Mouse (Mus musculus) MEL (cell line): ENCODE measurements at regions not wholly inside any gene's neighbourhood (a gene's known extent, or its start where the extent isn't known, plus 50 kb on each side); places are given as distances from the start of the nearest gene placed in this dataset.
A peak's percentile ranks its signal among the peaks of the same experiment; 100 is the strongest.

Experiments used
- DNase-seq: peaks from one replicate; pipeline ENCODE4 v3.0.0; 2011; ENCODE audit warnings: low read depth, low spot score
- H3K27ac ChIP-seq: 2 replicates; pipeline ENCODE4 v1.5.1; 2012; ENCODE audit warnings: low read depth, mild to moderate bottlenecking, control low read depth, low read length, moderate library complexity; ENCODE audit not compliant: control insufficient read depth
- H3K27me3 ChIP-seq, 2 experiments: fragments of 150-350 bp in 1 of 2; sonication (generic) in 1 of 2; 2 replicates each; pipeline ENCODE4 v1.6.1; 2012; ENCODE audit warnings: low read length in 2 of 2, mild to moderate bottlenecking in 2 of 2, improper control_type of control experiment in 1 of 2, moderate library complexity in 1 of 2; ENCODE audit not compliant: insufficient read depth in 2 of 2, control insufficient read depth in 1 of 2
- H3K36me3 ChIP-seq, 2 experiments: 2 replicates each; pipeline ENCODE4 v1.6.1; 2012 to 2014; ENCODE audit warnings: low read length in 2 of 2, improper control_type of control experiment in 1 of 2, inconsistent platforms in 1 of 2, mild to moderate bottlenecking in 1 of 2; ENCODE audit not compliant: insufficient read depth in 2 of 2, control insufficient read depth in 1 of 2
- H3K4me1 ChIP-seq, 2 experiments: fragments of 150-350 bp in 1 of 2; sonication (generic) in 1 of 2; 2 replicates each; pipeline ENCODE4 v1.6.1; 2012; ENCODE audit warnings: low read length in 2 of 2, improper control_type of control experiment in 1 of 2, mild to moderate bottlenecking in 1 of 2; ENCODE audit not compliant: insufficient read depth in 2 of 2, control insufficient read depth in 1 of 2
- H3K4me3 ChIP-seq, 2 experiments: fragments of 150-350 bp in 1 of 2; sonication (generic) in 1 of 2; 2 replicates each; pipeline ENCODE4 v1.5.1; 2012; ENCODE audit warnings: low read depth in 2 of 2, low read length in 2 of 2, mild to moderate bottlenecking in 2 of 2, moderate library complexity in 2 of 2, control low read depth in 1 of 2, improper control_type of control experiment in 1 of 2; ENCODE audit not compliant: control insufficient read depth in 1 of 2, insufficient read depth in 1 of 2
- H3K79me2 ChIP-seq: 2 replicates; pipeline ENCODE4 v1.6.1; 2012; ENCODE audit warnings: mild to moderate bottlenecking, low read length, moderate library complexity; ENCODE audit not compliant: control insufficient read depth, poor library complexity, insufficient read depth
- H3K9ac ChIP-seq: 2 replicates; pipeline ENCODE4 v1.6.1; 2012; ENCODE audit warnings: low read depth, mild to moderate bottlenecking, control low read depth, low read length, moderate library complexity; ENCODE audit not compliant: control insufficient read depth, poor library complexity, severe bottlenecking
- H3K9me3 ChIP-seq: fragments of 150-350 bp; sonication (generic); replicated peaks from 2 replicates; pipeline ENCODE4 v1.6.1; 2012; ENCODE audit warnings: mild to moderate bottlenecking, low read length, improper control_type of control experiment, moderate library complexity; ENCODE audit not compliant: insufficient read depth
- BHLHE40 ChIP-seq: IDR thresholded peaks from 2 replicates; pipeline ENCODE4 v1.6.1; 2012; ENCODE audit warnings: low read depth, mild to moderate bottlenecking, inconsistent platforms, low read length, improper control_type of control experiment, borderline replicate concordance
- CTCF ChIP-seq, 3 experiments: IDR thresholded peaks in 2 of 3; conservative IDR thresholded peaks in 1 of 3; 2 replicates each; pipeline ENCODE4 v1.5.1; 2011 to 2012; ENCODE audit warnings: low read length in 3 of 3, low read depth in 2 of 3, mild to moderate bottlenecking in 2 of 3, improper control_type of control experiment in 1 of 3, inconsistent platforms in 1 of 3, mixed read lengths in 1 of 3, moderate library complexity in 1 of 3; ENCODE audit not compliant: control insufficient read depth in 1 of 3, insufficient read depth in 1 of 3, poor library complexity in 1 of 3, severe bottlenecking in 1 of 3
- E2F4 ChIP-seq: IDR thresholded peaks from 2 replicates; pipeline ENCODE4 v1.6.1; 2011; ENCODE audit warnings: low read depth, low read length, improper control_type of control experiment, borderline replicate concordance
- ELF1 ChIP-seq: IDR thresholded peaks from 2 replicates; pipeline ENCODE4 v1.6.1; 2014; ENCODE audit warnings: low read depth, mild to moderate bottlenecking, inconsistent platforms, low read length, improper control_type of control experiment, moderate library complexity
- GATA1 ChIP-seq: IDR thresholded peaks from 2 replicates; pipeline ENCODE4 v1.6.1; 2011; ENCODE audit warnings: low read depth, low read length, improper control_type of control experiment
- HCFC1 ChIP-seq: IDR thresholded peaks from 2 replicates; pipeline ENCODE4 v1.6.1; 2012; ENCODE audit warnings: low read depth, mild to moderate bottlenecking, inconsistent platforms, low read length, improper control_type of control experiment, moderate library complexity
- JUND ChIP-seq: IDR thresholded peaks from 2 replicates; pipeline ENCODE4 v1.6.1; 2011; ENCODE audit warnings: low read depth, mild to moderate bottlenecking, improper control_type of control experiment, low read length
- MEF2A ChIP-seq: IDR thresholded peaks from 2 replicates; pipeline ENCODE4 v1.6.1; 2014; ENCODE audit warnings: low read depth, mild to moderate bottlenecking, inconsistent platforms, low read length, improper control_type of control experiment; ENCODE audit not compliant: poor library complexity, insufficient replicate concordance, severe bottlenecking; ENCODE audit errors: extremely low read depth
- MXI1 ChIP-seq: IDR thresholded peaks from 2 replicates; pipeline ENCODE4 v1.6.1; 2011; ENCODE audit warnings: mild to moderate bottlenecking, low read depth, low read length, improper control_type of control experiment
- NELFE ChIP-seq: IDR thresholded peaks from 2 replicates; pipeline ENCODE4 v1.6.1; 2011; ENCODE audit warnings: low read depth, low read length, improper control_type of control experiment
- RAD21 ChIP-seq: IDR thresholded peaks from 2 replicates; pipeline ENCODE4 v1.6.1; 2011; ENCODE audit warnings: mild to moderate bottlenecking, low read depth, low read length, improper control_type of control experiment
- SIN3A ChIP-seq: IDR thresholded peaks from 2 replicates; pipeline ENCODE4 v1.6.1; 2012; ENCODE audit warnings: low read length, improper control_type of control experiment, inconsistent platforms
- SMC3 ChIP-seq: IDR thresholded peaks from 2 replicates; pipeline ENCODE4 v1.6.1; 2011; ENCODE audit warnings: low read depth, low read length, improper control_type of control experiment
- TBP ChIP-seq: IDR thresholded peaks from 2 replicates; pipeline ENCODE4 v1.8.0; 2011; ENCODE audit warnings: low read depth, low read length, improper control_type of control experiment
- TCF12 ChIP-seq: IDR thresholded peaks from 2 replicates; pipeline ENCODE4 v1.6.1; 2014; ENCODE audit warnings: low read depth, mild to moderate bottlenecking, inconsistent platforms, low read length, improper control_type of control experiment, moderate library complexity
- USF1 ChIP-seq: IDR thresholded peaks from 2 replicates; pipeline ENCODE4 v1.6.1; 2014; ENCODE audit warnings: low read depth, mild to moderate bottlenecking, inconsistent platforms, low read length, improper control_type of control experiment, moderate library complexity
- ZC3H11A ChIP-seq: IDR thresholded peaks from 2 replicates; pipeline ENCODE4 v1.6.1; 2012; ENCODE audit warnings: low read depth, mild to moderate bottlenecking, inconsistent platforms, low read length, improper control_type of control experiment

GRCm38 (mm10) chrX:77417766-77418165, 93.0 kb upstream of the Tbl1x start:
- H3K9me3 ChIP-seq: no peaks in the 10 kb centered on the region
- H3K9ac ChIP-seq: no peak overlapping the region

GRCm38 (mm10) chrX:77422206-77422605, 88.6 kb upstream of the Tbl1x start:
- Histone ChIP-seq H3K27me3 (no peaks in the 10 kb centered on the region), H3K79me2 (no peaks in the 10 kb centered on the region)
- TF ChIP-seq E2F4: no peak
- TF ChIP-seq SMC3: no peak
- TF ChIP-seq GATA1: no peak
- TF ChIP-seq TBP: no peak
- no peak for TF ChIP-seq MXI1
- no peak for TF ChIP-seq SIN3A
- TF ChIP-seq TCF12: no peak
- TF ChIP-seq USF1: no peak
- TF ChIP-seq BHLHE40: no peak

More at GRCm38 (mm10) chrX:77417766-77418165, 93.0 kb upstream of the Tbl1x start:
- TF ChIP-seq HCFC1: no peak
- no peak for TF ChIP-seq NELFE
- TF ChIP-seq MEF2A: no peak
- no peak for TF ChIP-seq TCF12
- no peak for TF ChIP-seq BHLHE40
- peak; percentile 13 for TF ChIP-seq RAD21
- TF ChIP-seq ZC3H11A: 0 out of 2 replicates have a peak, but pooled peaks have one; percentile 8
- TF ChIP-seq SMC3: peak; percentile 36
- no peak for TF ChIP-seq JUND
- no peak for TF ChIP-seq GATA1
- no peak for TF ChIP-seq ELF1
- TF ChIP-seq CTCF (IDR thresholded peaks at IDR 0.05 in 2 of 3, conservative IDR thresholded peaks at IDR 0.05 in 1 of 3; ENCODE audit: control insufficient read depth in 1 of 3, insufficient read depth in 1 of 3, low read depth in 2 of 3, low read length in 3 of 3, poor library complexity in 1 of 3, severe bottlenecking in 1 of 3): peak in 2 of 3 experiments; percentile 16 to 33; a peak in 3 of 6 replicates
- H3K4me3 ChIP-seq: no peak overlapping the region
- DNase-seq: peak; percentile 10
- no peaks in the 10 kb centered on the region for H3K36me3 ChIP-seq
- no peaks in the 10 kb centered on the region for H3K27me3 ChIP-seq
- H3K79me2 ChIP-seq: no peaks in the 10 kb centered on the region
- no peak overlapping the region for H3K27ac ChIP-seq
- H3K4me1 ChIP-seq: peaks cover 0 to 2% of the 10 kb centered on the region in 2 experiments; a peak in 2 of 4 replicates

More at GRCm38 (mm10) chrX:77422206-77422605, 88.6 kb upstream of the Tbl1x start:
- H3K4me3 ChIP-seq: no peak overlapping the region
- DNase-seq: no peak
- no peak overlapping the region for H3K9ac ChIP-seq
- peaks cover 4 to 5% of the 10 kb centered on the region in 2 experiments; a peak in 3 of 4 replicates for H3K4me1 ChIP-seq
- no peaks in the 10 kb centered on the region for H3K9me3 ChIP-seq
- peaks cover 0 to 17% of the 10 kb centered on the region in 2 experiments; a peak in 2 of 4 replicates for H3K36me3 ChIP-seq
- H3K27ac ChIP-seq: no peak overlapping the region
